Mouse (Mus musculus): ENCODE data around the gene Adamts20. TPM values are rescaled to one million over a fixed set of nuclear protein-coding genes. Genes with fewer than 3 reads are reported as not detected.
"Not testable (repeated sequence)": the region's sequence is repeated elsewhere in the genome, so short reads cannot be mapped to it uniquely, and the experiment has no call there.

The Adamts20 gene
- total RNA-seq, 2 experiments from 2014 or later, result 1.7 to 2.3 TPM

DNA sequence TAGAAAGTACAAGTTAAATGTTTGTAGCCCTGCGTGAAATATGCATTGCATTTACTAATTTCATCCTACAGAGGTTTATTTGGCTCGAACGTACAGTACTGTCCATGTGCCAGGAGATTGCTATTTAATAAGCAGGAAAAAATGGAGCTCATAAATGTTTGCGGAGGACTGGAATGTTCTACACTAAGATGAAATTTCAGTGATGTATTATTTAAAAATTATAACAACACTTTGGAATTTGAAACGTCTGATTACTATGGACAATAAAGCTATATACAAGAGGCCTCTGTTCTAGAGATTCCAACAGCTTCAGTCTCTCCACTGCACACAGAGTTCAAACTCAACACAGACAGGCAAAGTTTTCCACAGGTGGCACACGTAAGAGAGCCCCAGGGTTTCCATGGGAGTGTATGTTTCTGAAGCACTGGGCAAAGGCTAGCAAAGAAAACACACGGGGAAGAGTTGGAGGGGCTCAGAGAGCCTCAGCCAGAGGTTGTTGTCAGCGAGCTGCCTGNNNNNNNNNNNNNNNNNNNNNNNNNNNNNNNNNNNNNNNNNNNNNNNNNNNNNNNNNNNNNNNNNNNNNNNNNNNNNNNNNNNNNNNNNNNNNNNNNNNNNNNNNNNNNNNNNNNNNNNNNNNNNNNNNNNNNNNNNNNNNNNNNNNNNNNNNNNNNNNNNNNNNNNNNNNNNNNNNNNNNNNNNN, 20.6 kb downstream of the Adamts20 start:
- DNase-seq (ENCODE audit: low spot score in 2 of 2), result no peak

DNA sequence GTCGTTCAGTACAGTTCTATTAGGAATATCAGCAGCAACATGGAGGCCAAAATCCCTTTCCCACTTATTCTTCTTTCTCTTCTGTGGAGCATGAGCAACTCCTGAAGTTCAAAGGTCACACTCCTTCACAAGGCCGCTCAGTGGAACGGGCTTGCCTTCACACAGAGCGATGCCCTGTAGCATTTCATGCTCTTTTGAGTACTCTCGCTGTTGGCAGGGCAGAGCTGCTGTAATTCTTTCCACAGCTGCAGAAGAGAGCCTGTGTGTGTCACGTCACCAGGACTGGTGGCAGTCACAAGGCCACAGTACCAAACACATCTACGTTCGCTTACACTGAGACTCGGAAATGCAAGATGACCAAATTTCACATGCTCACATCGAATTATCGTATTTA, 21.2 kb downstream of the Adamts20 start:
- no peak for DNase-seq (ENCODE audit: low spot score in 2 of 2)

DNA sequence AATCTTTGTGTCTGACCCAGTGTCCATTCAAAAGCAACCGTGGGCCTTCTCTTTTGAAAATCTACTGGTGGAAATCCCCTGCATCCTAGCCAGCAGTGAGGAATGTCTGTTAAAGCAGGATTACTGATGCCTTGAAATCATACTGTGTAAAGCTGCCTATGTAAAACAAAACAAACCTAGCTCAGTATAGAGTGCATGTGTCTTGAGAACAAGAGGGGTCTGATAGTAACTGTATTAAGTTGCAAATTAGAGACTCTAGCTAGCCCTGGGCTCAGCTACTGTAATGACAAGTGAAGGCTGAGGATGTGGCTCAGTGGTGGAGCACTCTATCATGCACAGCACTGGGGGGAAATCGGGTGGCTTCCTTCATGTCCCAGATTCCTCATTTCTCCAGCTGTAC, 22.2 kb downstream of the Adamts20 start:
- DNase-seq (ENCODE audit: low spot score in 2 of 2), result no peak

DNA sequence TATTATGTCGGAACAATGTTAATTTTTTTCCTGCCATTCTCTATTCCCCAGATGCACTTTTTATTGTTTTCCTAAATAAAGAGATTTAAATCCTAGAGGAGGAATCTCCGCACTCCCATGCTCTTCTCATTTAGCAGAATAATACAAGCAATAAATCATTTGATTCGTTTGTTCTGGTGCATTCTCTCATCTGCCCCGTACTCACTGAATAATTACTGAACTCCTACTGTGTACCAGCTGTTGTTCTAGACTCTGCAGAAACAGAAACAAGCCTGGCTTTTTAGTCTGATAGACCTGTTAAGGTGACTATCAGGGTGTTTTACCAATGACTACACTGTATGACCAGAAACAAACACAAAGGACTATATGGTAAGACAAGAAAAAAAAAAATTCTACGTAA, 29.7 kb downstream of the Adamts20 start:
- no peak for DNase-seq (ENCODE audit: low spot score in 2 of 2)

DNA sequence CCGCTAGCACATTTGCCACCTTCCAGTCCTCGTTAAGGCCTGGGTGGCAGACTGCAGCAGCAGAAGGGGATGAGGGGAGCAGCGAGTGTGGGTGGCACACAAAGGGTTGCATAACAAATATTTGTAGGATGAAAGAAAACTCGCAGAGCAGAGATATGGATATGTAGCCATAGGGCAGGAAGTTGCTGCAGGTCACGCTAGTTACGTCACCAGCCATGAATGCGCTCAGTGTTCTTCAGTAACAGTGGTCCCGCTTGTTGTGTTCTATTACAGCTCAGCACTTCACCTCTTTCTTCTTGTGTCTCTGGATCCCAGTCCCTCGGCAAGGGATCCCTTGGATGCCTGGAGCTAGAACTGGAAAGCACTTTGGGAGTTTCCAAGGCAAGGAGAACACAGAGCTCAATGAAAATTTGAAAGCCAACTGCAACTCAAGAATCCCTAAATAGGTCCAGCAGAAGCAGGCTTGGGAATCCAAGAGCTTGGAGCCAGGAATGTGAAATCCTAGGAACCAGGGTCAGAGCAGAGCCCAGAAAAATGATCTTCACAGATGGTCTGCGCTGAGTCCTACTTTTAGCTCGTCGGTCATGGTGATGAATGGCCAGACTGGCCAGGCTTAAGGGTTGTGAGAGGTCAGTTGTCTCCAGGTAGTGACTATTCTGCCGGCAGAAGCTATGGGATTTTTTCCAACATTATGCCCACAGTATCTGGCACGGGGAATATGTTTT, 34.4 kb downstream of the Adamts20 start:
- no peak for DNase-seq (ENCODE audit: low spot score in 2 of 2)

DNA sequence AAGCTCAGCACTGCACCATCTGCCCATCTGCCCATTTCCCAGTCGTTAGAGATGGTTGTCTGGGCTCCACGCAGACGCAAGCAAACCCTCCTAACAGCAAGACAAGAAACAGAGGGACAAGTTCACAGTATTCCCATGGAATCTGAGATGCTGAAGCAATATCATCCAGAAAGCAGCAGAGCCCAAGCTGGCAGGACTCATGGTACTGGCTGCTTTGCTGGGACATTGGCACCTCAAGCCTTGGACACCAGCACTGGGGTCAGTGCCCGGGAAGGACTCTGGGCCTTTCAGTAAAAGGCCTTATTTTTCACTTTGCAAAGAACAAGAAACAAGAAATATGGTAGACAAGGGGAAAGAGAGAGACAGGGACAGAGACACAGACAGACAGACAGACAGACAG, 36.5 kb downstream of the Adamts20 start:
- DNase-seq (ENCODE audit: low spot score in 2 of 2), result no peak

DNA sequence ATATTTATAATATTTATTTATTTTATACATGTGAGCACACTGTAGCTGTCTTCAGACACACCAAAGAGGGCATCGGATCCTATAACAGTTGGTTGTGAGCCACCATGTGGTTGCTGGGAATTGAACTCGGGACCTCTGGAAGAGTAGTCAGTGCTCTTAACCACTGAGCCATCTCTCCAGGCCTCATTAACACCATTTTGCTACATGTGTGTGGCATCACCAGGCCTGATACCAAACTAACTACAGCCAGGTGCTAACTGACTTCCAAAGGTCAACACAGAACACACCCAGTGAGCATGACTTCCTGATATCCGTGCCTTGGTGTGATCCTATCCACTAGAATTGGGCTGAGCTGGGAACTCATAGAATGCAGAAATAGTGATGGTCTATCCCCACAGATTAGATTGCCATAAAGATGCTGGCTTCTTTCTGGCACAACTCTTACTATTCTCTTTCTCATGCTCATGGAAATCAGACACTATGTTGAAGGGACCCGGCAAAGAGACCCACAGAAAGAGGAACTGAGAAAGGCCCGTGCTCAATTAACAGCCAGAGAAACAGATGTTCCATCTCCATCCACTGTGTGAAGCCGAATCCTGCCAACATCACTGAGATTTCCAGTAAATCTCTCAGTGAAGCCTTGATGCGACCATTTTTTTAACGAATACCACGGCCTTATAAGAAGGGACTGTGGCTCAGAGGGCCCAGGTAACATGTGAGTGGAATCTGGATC, 37.6 kb downstream of the Adamts20 start:
- DNase-seq (ENCODE audit: low spot score in 2 of 2), result no peak

DNA sequence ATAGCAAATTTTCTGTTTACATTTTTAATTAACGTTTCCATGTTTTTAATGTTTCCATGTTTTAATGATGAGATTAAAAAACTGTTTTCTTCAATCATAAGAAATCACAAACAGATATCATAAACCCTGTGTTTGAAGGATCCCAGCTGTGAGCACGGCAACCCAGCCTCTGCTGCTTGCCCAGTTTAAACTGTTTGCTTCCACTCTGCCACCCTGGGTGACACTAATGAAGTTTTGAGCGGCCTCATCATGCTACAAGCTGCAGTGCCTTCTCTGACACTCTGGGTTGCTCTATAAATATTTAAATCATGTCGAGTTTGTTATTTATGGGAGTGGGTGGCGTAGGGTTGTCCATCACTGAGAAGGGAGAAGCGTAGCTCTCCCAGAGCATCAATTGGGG, 44.7 kb downstream of the Adamts20 start:
- no peak for DNase-seq (ENCODE audit: low spot score in 2 of 2)

DNA sequence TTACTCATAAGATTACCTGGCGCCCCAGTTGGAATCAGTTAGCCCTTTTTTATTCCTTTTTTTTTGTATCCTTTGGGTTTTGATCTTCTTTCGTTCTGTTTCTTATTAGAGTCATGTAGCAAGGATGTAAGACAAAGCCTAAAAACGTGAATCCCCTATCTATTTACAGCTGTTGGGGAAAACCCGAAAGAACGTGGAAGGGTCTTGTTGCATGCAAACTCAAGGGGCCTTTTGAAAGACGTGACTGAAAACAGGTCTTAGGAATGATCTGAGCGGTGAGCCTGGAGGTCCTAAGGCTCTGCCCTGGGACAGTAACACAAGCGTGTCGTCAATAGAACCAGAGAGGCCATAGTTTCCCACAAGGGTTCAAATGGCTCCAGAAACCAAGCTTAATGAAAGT, 46.1 kb downstream of the Adamts20 start:
- DNase-seq (ENCODE audit: low spot score in 2 of 2), result no peak

DNA sequence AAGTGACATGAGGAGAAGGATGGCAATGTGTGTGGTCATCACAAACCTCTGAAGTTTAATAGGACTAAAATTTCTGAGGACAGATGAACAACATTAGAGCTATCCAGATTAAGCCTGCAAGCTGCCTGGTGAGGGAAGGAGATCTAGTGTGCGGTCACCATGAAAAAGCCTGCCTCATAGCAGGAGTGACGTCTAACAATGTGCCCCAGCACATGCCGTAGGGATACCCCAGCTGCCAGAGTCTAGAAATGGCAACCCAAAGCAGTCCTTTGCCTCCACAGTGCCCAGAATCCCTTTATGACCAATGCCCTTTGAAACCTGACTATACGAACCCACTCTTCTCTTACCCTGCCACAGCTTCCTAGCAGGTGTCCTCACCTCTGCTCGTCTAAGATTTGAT, 46.8 kb downstream of the Adamts20 start:
- no peak for DNase-seq (ENCODE audit: low spot score in 2 of 2)

DNA sequence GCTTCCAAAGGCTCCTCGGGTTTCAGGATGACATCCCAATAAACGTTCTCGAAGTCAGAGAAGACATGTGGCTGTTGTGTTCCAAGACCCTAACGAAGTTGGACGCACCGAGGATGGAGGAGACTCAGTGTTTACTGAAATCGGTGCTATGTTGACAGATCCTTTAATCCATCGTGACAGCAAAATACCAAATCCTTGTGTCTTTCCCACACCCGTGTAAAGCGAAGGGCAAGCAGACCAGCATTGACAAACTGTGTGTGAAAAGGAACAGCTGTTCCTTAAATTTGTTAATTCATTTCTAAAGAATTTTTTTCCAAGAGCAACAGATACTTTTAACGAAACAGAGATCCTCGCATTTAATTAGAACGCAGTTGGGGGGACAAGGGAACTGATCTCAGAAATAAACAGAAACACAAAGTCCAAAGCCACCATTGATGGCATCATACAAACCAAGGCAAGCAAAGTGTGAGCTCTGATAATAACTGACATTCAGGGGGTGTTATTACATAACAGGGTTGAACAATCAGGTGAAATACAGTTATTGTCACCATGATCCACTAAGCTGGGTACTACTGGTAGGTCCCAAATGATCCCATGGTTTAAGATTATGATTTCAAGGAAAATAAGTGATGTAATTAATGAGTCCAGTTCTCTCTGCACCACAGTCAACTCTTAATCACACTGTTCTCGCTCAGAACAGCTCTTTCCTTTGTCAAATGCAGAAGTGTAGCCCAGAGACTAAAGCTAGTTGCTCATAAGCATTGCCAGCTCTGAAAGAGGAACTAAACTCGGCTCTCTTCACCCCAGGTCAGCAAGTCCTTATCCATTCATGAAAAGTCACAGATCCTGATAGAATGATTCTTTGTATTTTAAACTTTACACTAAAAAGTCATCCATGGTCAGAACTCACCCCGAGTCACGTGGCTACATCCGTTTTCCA, 47.7 kb downstream of the Adamts20 start:
- no peak for DNase-seq (ENCODE audit: low spot score in 2 of 2)

DNA sequence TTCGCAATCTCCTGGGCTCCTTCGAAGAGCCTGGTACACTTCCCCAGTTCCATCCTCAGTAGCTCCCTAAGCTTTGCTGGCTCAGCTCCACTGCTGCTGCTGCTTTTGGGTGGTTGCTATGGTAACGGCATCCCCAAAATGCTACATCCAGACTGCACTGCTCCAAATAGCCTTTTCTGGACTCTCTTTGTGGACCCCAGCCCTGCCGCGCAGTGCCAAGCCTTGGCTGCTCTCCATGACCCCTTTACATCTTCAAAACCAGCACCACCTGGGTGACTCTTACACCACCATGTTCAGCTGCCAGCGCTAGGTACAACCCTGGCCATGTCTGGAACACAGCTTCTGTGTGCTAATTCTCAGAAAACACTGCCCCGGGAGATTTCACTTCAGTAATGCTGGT, 55.4 kb downstream of the Adamts20 start:
- DNase-seq (ENCODE audit: low spot score in 2 of 2), result no peak

DNA sequence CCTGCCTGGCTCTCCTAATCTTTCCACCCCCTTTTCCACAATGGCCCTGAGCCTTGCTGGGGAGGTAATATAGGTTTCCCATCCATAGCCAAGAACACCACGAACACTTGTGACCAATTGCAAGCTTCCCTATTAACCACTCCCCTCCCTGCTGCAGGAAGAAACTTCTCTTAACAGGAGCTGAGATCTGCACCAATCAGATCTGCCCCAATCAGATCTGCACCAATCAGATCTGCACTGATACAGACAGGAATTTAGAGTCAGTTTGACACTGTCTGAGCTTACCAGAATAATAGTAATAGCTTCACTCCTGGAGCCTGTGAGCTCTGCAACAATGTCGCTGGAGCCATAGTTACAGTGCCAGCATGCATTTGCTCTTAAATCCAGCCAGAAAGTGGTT, 58.9 kb downstream of the Adamts20 start:
- DNase-seq (ENCODE audit: low spot score in 2 of 2), result no peak

DNA sequence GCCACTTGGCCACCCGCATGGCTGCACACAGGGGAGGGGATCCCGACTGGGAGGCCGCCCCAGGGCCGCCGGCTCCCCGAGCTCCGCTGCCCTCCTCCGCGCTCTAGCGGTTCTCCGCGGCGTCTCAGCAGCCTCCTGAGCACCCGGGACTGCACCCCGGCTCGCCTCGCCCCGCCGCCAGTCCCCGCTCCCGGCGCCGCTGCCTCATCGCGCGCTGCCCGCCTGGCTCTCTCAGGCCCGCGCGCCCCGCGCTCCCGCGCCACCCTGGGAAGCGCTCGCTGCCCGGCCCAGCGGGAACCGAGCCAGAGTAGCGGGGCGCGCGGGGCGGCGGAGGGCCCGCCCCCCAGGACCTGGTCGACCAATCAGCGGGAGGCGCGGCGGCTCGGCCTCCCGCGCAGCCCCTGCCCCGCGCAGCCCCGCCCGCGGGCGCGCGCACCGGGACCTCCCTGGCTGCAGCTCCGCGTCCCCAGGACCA, 61.1 kb downstream of the Adamts20 start:
- DNase-seq (ENCODE audit: low spot score in 2 of 2), result peak; percentile 72 to 81

DNA sequence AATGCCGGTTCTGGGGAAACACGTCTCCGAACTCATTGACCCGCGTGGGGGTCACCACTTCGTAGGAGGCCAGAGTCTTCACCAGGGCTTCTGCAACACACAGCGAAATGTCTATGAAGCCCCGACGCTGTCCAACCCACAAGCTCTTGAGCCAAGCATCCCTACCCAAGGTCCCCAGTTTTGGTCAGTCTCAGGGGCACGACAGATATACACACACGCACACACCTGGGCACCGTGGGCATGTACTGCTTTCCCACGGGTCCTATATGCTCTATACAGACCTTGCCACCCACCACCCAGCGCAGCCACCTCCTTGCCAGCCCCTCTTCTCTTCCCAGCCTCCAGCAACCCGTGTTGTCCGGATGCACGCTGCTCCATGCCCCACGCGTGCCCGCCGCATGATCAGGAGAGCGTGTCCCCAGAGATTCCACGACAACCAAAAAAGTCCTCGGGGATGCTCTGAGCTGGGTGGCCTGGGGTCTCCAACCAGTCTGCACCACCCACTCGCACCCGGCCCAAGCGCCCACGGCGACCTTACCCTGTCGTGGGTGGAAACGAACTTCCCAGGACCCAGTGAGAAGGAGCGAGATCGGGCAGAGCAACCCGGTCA, 61.7 kb downstream of the Adamts20 start:
- DNase-seq (ENCODE audit: low spot score in 2 of 2), result no peak

DNA sequence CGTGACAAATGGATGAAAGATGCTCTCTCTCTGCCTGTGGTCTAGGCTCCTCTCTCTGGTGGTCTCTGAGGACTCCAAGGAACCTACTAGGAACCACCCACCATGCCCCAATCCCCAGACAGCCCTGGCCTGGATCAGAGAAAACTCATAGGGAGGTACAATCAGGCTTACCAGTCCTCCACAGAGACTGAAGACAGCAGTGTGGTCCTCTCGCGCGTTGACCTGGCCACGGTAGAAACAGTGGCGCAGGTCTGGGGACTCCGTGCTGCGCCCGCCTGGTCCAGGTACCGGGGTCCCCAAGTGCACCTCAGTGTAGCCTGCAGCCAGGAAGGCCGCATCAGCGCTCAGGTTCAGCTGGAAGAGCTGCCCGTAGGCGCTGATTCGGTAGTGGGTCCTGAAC, 62.2 kb downstream of the Adamts20 start:
- peak in 1 of 2 experiments; percentile 20 for DNase-seq (ENCODE audit: low spot score in 2 of 2)

DNA sequence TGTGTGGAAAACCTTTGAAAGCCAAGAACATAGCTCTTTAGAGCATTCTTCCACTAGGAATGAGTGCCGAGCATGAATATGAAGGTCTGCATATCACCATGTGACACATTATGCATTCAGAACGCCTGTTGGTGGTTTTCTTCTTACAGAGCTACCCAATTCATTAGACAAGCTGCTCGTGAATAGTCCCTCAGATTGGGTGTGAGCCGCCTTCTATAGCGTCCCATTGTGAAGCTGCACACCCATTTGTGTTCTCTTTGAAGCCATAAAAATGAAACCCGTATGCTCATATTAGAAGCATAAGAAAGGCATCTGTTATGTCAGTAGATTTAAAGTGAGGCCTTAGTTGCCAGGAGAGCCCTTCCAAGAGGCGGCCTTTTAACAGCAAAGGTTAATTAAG, 72.5 kb downstream of the Adamts20 start:
- DNase-seq (ENCODE audit: low spot score in 2 of 2), result no peak

DNA sequence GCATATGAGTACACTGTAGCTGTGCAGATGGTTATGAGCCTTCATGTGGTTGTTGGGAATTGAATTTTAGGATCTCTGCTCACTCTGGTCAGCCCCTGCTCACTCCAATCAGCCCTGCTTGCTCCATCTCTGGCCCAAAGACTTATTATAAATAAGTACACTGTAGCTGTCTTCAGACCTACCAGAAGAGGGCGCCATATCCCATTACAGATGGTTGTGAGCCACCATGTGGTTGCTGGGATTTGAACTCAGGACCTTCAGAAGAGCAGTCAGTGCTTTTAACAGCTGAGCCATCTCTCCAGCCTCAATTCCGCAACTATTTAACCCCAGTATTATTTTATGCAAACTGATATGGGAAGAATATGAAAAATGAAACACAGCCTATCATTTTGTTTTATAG, 75.1 kb downstream of the Adamts20 start:
- not testable (repeated sequence) for DNase-seq (ENCODE audit: low spot score in 2 of 2)

DNA sequence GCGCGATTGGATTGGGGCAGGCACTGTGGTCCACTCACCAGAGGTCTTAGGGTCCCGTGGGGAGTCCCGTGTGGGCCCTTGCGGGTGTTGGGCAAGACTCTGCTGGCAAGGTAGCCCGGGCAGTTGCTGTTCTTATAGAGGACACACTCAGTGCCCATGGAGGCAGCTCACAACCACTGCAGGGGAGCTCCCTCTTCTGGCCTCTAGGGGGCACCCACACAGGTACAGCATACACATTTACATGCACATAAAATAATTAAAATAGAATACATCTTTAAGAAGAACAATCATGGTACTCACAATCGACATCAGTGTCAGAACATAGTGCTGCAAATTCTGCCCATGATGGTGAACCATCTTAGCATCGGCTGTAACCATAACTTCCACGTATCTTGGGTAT, 85.8 kb downstream of the Adamts20 start:
- no peak for DNase-seq (ENCODE audit: low spot score in 2 of 2)

DNA sequence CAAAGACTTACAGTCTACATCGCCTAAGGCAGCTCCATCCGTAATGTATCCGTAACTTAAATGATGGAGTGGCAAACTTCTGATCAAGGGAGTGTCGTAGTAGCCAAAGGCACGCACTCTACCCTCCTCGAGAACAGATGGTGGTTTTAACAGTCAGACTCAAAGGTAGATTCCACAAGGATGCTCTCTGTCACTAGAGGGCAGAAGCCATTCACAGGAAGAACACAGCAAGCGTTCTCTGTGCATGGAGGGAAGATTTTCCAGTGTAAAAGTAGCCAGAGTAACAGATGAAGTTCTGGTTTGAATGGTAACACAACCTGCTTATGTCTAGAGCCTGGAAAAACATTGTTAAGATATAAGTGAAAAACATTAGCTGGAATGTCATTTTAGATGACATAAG, 92.7 kb downstream of the Adamts20 start:
- DNase-seq (ENCODE audit: low spot score in 2 of 2), result no peak

DNA sequence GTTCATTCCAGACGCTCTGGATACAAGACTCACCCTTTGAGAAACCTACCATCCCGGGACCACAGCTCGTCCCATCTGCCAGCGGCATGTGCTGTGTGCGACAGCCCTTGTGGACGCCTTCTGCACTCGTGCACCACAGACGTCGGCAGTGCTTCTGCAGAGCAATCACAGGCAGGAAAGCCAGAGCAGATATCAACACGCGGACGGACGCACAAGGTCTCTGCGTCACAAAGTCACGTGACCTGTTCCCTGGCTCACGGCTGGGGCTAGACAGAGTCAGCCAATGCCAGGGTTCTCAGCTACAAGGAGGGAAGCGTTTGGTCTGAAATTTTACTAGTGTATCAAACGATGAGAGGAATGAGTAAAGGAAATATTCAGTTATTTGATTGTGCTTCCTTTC, 116.2 kb downstream of the Adamts20 start:
- no peak for DNase-seq (ENCODE audit: low spot score in 2 of 2)
